Mouse (Mus musculus) kidney, adult 2 months (tissue): Measurements from ENCODE around the gene Ccnj. TPM values are rescaled to one million over a fixed set of nuclear protein-coding genes. Genes with fewer than 3 reads are reported as not detected.

Experiments
- DNase-seq: peaks from one replicate; pipeline ENCODE4 v3.0.0; 2021
- H3K27ac ChIP-seq: fragments of 200-500 bp; 2 replicates; pipeline ENCODE4 v1.5.1; 2012; ENCODE audit warnings: low read depth, low read length, control low read depth, inconsistent platforms; ENCODE audit not compliant: insufficient read depth
- H3K27me3 ChIP-seq: fragments of 200-500 bp; replicated peaks from 2 replicates; pipeline ENCODE4 v1.6.1; 2012; ENCODE audit warnings: mild to moderate bottlenecking, moderate library complexity, low read length, inconsistent platforms; ENCODE audit not compliant: control insufficient read depth, insufficient read depth
- H3K36me3 ChIP-seq: fragments of 200-500 bp; 2 replicates; pipeline ENCODE4 v1.6.1; 2012; ENCODE audit warnings: mild to moderate bottlenecking, moderate library complexity, low read length, inconsistent platforms; ENCODE audit not compliant: control insufficient read depth, insufficient read depth
- H3K4me1 ChIP-seq: fragments of 200-500 bp; 2 replicates; pipeline ENCODE4 v1.6.1; 2011; ENCODE audit warnings: low read length; ENCODE audit not compliant: control insufficient read depth, insufficient read depth
- H3K4me3 ChIP-seq: fragments of 200-500 bp; 2 replicates; pipeline ENCODE4 v1.5.1; 2011; ENCODE audit warnings: mild to moderate bottlenecking, low read depth, low read length, control low read depth; ENCODE audit not compliant: insufficient read depth
- CTCF ChIP-seq: fragments of 200-500 bp; conservative IDR thresholded peaks from 2 replicates; pipeline ENCODE4 v1.5.1; 2011; ENCODE audit warnings: low read depth, mild to moderate bottlenecking, control low read depth, low read length, moderate library complexity, mixed read lengths; ENCODE audit not compliant: insufficient read depth, insufficient read length
- POLR2A ChIP-seq: fragments of 200-500 bp; IDR thresholded peaks from one replicate; pipeline ENCODE4 v1.6.1; 2011; ENCODE audit warnings: low read depth, low read length, control low read depth
- WGBS: fragments of 180-500 bp; shearing (Covaris S2); methylation state at CpG from one replicate; pipeline ENCODE4 v1.1.7; 2018; 5-methylcytosine and 5-hydroxymethylcytosine counted together
- polyA plus RNA-seq: library from polyadenylated mRNA; depleted of rRNA; stranded (reverse); fragments of >200 nt; gene quantifications from 2 replicates; pipeline ENCODE4 v1.2.3, GENCODE M21; 2012

Gene Ccnj
- polyA plus RNA-seq, 1 experiment: 3.1 TPM

DNA sequence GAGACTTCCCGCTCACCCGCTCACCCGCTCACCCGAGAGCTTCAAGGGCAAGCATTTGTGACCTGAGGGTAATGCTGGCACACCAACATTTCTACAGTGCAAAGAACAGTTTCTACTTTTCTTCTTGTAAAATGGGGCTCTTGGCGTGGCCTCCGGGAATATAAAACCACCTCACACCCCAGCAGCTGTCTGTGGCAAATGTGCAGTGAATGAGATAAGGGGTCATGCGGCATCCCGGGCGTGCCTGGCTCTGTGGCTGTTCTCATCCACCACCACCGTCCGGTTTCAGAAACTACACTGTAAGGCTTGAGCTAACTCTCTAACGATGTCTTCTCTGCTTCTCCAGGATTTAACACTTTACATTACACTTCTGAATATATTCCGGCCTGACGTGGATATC is 17.7 kb upstream of the Ccnj start:
- Histone ChIP-seq H3K36me3 (no peaks in the 10 kb centered on the region), H3K4me1 (no peaks in the 10 kb centered on the region), H3K27me3 (no peaks in the 10 kb centered on the region), H3K4me3 (no peak overlapping the region), H3K27ac (no peak overlapping the region)
- no peak for TF ChIP-seq CTCF
- DNase-seq: no peak
- 69% methylated on average over 14 of the region's 14 CpGs for WGBS

DNA sequence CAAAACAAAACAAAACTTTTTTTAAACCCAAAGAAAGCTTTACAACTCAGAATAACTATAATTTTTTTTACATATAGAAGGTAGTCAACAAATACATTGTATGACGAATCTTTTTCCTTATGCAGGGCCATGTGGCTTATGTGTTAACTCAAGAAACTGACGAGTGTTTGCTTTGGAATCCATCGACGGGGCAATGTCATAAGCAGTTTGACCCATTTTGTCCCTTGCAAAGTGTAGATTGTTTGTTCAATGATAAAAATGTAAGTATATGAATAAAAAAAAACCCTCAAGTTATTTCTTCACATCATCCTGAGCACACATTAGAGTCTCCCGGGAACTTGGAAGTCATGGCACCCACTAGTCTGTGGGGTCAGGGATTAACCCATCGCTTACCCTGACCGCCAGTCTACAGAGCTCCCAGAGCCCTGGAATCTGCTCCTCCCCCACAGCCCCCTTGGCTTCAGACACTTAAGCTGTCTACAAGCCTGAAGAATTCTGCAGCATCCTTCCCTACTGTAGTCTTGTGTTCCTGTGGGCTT is 15.4 kb upstream of the Ccnj start:
- Histone ChIP-seq H3K4me3 (no peak overlapping the region), H3K27ac (no peak overlapping the region), H3K27me3 (no peaks in the 10 kb centered on the region), H3K4me1 (no peaks in the 10 kb centered on the region), H3K36me3 (no peaks in the 10 kb centered on the region)
- TF ChIP-seq CTCF (no peak), POLR2A (no peak)
- no peak for DNase-seq
- WGBS: 64% methylated on average over 7 of the region's 7 CpGs

DNA sequence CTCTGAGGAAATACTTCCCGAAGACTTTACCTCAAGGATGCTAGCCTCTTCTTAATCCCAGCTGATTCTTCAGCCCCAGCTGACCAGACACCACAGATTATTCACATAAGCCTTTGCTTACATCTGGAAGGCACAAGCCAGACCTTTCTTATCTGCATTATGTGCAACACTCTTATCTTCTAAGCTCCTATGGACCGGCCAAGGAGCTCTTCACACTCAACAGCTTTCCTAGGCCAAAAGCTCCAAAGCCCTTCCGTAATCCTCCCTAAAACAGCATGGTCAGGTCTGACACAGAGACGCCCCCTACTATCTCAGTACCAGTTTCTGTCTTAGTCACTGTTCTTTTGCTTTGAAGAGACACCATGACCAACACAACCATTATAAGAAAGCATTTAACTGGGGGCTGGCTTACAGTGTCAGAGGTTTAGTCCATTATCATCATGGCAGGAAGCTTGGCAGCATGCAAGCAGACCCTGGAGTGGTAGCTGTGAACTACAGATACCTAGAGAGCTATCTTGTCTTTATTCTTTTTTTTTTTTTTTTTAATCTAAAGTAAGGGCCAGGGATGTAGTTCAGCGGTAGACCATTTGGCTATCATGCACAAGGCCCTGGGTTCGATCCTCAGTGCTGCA is 13.1 kb upstream of the Ccnj start:
- no peak overlapping the region for H3K4me3 ChIP-seq
- H3K36me3 ChIP-seq: no peaks in the 10 kb centered on the region
- TF ChIP-seq POLR2A (no peak), CTCF (no peak)
- WGBS: 91% methylated on average over 6 of the region's 6 CpGs
- H3K27ac ChIP-seq: no peak overlapping the region
- H3K4me1 ChIP-seq: no peaks in the 10 kb centered on the region
- no peak for DNase-seq
- H3K27me3 ChIP-seq: no peaks in the 10 kb centered on the region

DNA sequence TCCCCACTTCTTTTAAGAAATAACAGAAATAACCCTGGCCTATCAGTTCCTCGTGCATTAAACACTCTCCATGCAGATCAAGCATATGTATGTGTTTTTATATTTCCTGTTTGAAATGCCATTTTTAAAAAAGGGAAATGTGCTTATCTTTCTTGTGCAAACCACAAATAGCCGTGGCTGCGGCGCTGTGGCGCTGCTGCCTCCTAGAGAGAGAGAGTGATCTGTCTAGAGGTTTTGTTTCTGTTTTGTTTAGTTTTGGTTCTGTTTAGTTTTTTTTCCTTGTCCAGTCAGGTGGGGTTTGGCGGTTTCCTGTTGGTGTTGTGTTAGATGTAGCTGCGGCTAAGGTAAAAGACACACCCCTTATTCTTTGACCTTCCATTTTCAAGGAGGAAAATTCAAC is 12.3 kb upstream of the Ccnj start:
- Histone ChIP-seq H3K4me3 (no peak overlapping the region), H3K4me1 (no peaks in the 10 kb centered on the region), H3K27me3 (no peaks in the 10 kb centered on the region), H3K36me3 (no peaks in the 10 kb centered on the region), H3K27ac (no peak overlapping the region)
- TF ChIP-seq CTCF (no peak), POLR2A (no peak)
- WGBS: 51% methylated on average over 7 of the region's 7 CpGs
- no peak for DNase-seq

DNA sequence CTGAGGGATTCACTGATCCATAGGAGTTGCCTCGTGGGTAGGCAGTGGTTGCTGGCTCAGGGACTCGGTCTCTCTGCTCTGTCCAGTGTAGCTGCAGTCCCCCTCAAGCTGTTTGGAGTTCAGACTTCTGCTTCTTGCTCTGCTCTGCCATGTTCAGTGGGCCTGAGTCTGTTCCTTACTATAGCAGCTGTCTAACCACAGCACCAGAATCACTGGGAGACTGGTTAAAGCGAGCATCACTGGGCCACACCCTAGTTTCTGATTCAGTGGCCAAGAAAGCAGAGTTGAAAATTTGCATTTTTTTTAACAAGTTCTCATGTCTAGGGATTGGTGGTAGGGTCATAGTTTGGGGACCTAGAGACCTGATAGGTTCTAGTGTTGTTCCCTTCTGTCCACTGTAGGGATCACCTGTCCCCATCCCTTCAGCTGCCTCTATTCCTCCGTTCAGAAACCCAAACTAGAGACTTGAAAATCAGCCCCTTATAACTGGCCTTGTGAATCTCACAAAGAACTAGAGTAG is 9.7 kb upstream of the Ccnj start:
- Histone ChIP-seq H3K27ac (no peak overlapping the region), H3K36me3 (no peaks in the 10 kb centered on the region), H3K4me3 (no peak overlapping the region), H3K4me1 (no peaks in the 10 kb centered on the region), H3K27me3 (no peaks in the 10 kb centered on the region)
- 79% methylated on average over 4 of the region's 4 CpGs for WGBS
- no peak for TF ChIP-seq CTCF
- no peak for TF ChIP-seq POLR2A
- no peak for DNase-seq

DNA sequence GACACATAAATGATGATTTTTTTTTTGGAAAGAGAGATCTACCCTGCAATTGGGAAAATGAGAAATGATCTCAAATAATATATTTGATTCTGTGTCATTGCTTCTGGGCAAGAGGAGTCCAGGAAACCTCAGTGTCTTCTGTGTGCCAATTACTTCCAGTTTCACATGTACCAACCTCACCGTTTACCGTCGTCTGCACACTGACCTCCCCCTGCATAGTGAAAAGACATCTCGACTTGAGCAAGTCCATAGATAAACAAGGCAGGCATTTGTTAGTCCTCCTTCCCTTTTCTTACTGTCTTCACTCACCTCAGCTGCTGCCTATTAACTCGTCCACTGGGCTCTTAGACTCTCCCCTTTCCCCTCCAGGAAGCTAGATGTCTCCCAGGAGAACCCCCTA is 5.4 kb upstream of the Ccnj start:
- no peak for DNase-seq
- Histone ChIP-seq H3K27ac (no peak overlapping the region), H3K27me3 (no peaks in the 10 kb centered on the region), H3K36me3 (no peaks in the 10 kb centered on the region), H3K4me1 (no peaks in the 10 kb centered on the region; the same call in 1 of the 2 replicates), H3K4me3 (no peak overlapping the region)
- 71% methylated on average over 5 of the region's 5 CpGs for WGBS
- no peak for TF ChIP-seq POLR2A
- TF ChIP-seq CTCF: no peak

DNA sequence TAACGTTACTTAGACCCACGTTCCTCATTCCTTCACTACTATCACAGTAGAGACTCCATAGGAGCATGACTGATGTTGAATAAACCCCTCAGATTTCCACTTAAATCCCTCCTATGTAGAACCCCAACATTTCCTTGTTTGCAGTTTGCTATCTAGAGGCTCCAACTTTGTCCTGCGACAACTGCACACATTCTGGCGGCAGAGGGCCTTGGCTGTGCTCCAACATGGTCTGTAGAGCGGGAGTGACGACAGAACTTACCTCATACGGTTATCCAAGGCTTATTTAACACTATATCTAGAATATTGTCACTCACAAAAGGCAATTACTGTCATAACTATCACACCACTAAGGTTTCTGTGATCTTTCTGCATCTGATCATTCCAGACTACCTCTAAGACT is 4.3 kb upstream of the Ccnj start:
- no peak for TF ChIP-seq POLR2A
- no peak for TF ChIP-seq CTCF
- WGBS: 69% methylated on average over 7 of the region's 7 CpGs
- H3K4me3 ChIP-seq: no peak overlapping the region

More for the DNA sequence above, 4.3 kb upstream of the Ccnj start:
- Histone ChIP-seq H3K27ac (no peak overlapping the region), H3K4me1 (no peaks in the 10 kb centered on the region; the same call in 1 of the 2 replicates), H3K36me3 (no peaks in the 10 kb centered on the region), H3K27me3 (no peaks in the 10 kb centered on the region)
- no peak for DNase-seq
